Mouse (Mus musculus) kidney, adult 10 weeks (tissue): ENCODE measurements around the gene Srrm4. TPM values are rescaled to one million over a fixed set of nuclear protein-coding genes. Genes with fewer than 3 reads are reported as not detected.

Experiments
- polyA plus RNA-seq: library from polyadenylated mRNA; stranded (reverse); fragments of 350-450 nt; fragmentation: Illumina TruSeq; extraction: RNeasy Lipid Tissue Mini Kit (QIAGEN cat#74804); gene quantifications from one replicate; pipeline ENCODE4 v1.2.3, GENCODE M21; 2014; ENCODE audit warnings: low read depth, low replicate concordance

Srrm4 gene
- 0.28 TPM for polyA plus RNA-seq

DNA sequence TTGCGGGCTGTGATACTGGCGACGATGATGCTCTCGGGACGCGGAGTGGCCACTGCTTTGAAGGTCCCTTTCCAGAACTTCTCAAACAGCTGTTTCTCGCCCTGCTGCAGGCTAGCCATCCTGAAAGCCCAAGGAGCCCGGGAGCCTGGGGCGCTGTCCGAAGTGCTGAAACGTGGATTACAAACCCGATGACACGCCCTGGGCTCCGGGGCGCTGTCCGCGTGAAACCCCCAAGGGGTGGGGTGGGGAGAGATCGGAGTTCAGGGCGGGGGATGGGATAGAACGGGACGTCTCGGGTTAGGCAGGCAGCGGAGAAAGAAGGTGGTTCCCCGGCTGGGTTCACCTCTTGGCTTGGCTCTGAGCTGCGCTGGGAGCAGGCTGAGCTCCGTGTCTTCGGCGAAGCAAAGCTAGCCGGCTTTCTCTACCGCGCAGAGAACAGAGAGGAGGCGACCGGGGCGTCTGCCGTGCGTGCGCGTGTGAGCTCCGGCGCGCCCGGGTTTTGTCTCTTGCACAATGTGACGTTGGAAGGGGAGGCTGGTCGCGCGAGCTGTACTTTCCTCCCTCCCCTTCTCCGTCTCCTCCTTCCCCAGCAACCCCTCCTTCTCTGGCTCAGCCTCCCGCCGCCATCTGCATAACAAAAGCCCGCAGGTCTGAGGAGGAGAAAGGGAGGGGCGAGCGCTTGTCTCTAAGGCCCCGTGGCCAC lies at the start of gene Srrm4:
Srrm4 (minus strand) TSS at position 472 of the 703 bp plus-strand sequence.

GRCm38 (mm10) chr5:116422699-116423201 lies 168.9 kb downstream of the Srrm4 start, which contains the start of gene Hspb8:
Gene Hspb8 (minus strand): TSS chr5:116422864.

Other genes starting within 250 kb of the Srrm4 start
- 3.0 TPM for gene Hspb8, start 169.0 kb downstream of the Srrm4 start, polyA plus RNA-seq